ENCODE assay signal across 10 mouse cellular contexts in the genomic region with DNA sequence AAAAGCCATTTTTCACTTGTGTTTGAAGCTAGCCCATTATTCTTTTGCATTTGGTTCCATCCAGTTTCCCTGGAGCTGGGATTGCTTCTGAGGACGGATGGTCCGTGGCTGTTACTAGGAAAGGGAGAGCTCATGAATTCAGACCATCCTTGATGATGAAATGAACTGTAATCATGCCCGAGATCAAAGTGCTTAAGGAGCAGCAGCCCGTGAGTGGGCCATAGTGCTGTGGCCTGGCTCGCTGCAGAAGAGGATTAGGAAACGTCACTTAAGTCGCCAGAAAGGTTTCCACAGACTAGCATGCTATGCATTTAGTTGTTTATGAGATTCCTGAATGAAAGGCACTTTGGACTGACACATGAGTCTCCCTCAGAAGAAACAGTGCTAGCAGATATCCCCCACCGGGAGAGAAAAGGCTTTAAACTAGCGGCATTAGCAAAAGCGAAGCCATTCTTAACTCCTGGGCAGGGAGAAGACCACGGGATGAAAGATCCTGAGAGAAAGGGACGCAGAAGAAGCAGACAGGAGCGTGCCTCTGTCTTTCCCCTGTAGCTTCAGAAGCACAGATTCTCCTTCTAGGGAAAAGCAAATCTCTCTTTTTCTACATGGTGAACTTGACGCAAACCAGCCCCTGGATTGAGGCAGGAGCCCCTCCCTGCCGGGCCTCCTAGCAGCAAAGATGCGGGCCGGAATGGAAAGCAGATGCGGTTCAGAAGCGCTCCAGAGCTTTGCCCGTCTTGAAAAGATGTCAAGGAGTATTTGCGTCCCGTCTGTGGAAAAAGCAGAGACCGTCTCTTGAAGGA.
DNase-seq lines count a peak whose midpoint lies in the region; ATAC-seq and TF ChIP-seq lines count a peak whose summit lies in the region.
"Had no signal": no experiment of that assay in that cellular context is flagged by ENCODE, and none has a peak within 500 bp of the region (broad histone marks: within the 10 kb centered on the region; RNA-seq: fewer than 3 reads in every experiment).

No protein-coding gene starts in this region.

- H3K4me2 ChIP-seq in heart, embryonic 16.5 days (ENCODE audit: low read depth, low read length), result peak overlapping the region; percentile 51
- H3K4me2 ChIP-seq in embryonic facial prominence, embryonic 15.5 days (replicated peaks), result peak overlapping the region; percentile 47
- H3K4me2 ChIP-seq in intestine, postnatal 0 days (replicated peaks; ENCODE audit: low read depth), result peak overlapping the region; percentile 24; the same call in 1 of the 2 replicates
- peak overlapping the region; percentile 1; the same call in 1 of the 2 replicates for H3K4me2 ChIP-seq in neural tube, embryonic 14.5 days (ENCODE audit: low read depth, low read length)

- no peak for TF ChIP-seq EP300 in heart, adult 2 months (IDR thresholded peaks at IDR 0.05; ENCODE audit: insufficient read depth, low read depth, low read length)

- TF ChIP-seq CTCF in heart, adult 2 months (IDR thresholded peaks at IDR 0.05), result no peak
- no peak for TF ChIP-seq CTCF in intestine, postnatal 0 days (IDR thresholded peaks at IDR 0.05; ENCODE audit: low read depth)

- ATAC-seq in heart, embryonic 16.5 days (replicated peaks; ENCODE audit: extremely low read depth, insufficient read depth, low FRiP score), result no peak
- ATAC-seq in embryonic facial prominence, embryonic 15.5 days (ENCODE audit: insufficient number of reproducible peaks, low FRiP score, low TSS enrichment, low read depth), result no peak
- no peak for ATAC-seq in intestine, postnatal 0 days
- no peak for ATAC-seq in neural tube, embryonic 14.5 days (ENCODE audit: low read depth)

- WGBS in heart, embryonic 16.5 days, result 30% methylated on average over 23 of the region's 23 CpGs
- 41% methylated on average over 23 of the region's 23 CpGs for WGBS in heart, adult 2 months
- WGBS in embryonic facial prominence, embryonic 15.5 days, result 11% methylated on average over 23 of the region's 23 CpGs
- 40% methylated on average over 23 of the region's 23 CpGs for WGBS in intestine, postnatal 0 days
- 26% methylated on average over 23 of the region's 23 CpGs for WGBS in neural tube, embryonic 14.5 days

- DNase-seq in heart, adult 2 months, result no peak
- no peak for DNase-seq in gastrocnemius, postnatal 36 days
- no peak for DNase-seq in left cerebral cortex, postnatal 4 days
- no peak for DNase-seq in frontal cortex, postnatal 14 days (ENCODE audit: low spot score in 2 of 2)
- DNase-seq: adrenal gland, adult 2 months; layer of hippocampus, adult 9-11 months had no signal

- H3K79me2 ChIP-seq in heart, adult 2 months (replicated peaks; ENCODE audit: control insufficient read depth, insufficient read depth, low read length), result no peaks in the 10 kb centered on the region

- H3K9ac ChIP-seq in heart, embryonic 16.5 days (ENCODE audit: low read length), result 0 out of 2 replicates have a peak overlapping the region, but pooled peaks have one; percentile 12
- H3K9ac ChIP-seq in heart, adult 2 months (ENCODE audit: low read depth, low read length), result no peak overlapping the region
- H3K9ac ChIP-seq in embryonic facial prominence, embryonic 15.5 days, result peak overlapping the region; percentile 9; the same call in 1 of the 2 replicates
- no peak overlapping the region for H3K9ac ChIP-seq in intestine, postnatal 0 days (ENCODE audit: low read depth, low read length)
- H3K9ac ChIP-seq in neural tube, embryonic 14.5 days (replicated peaks; ENCODE audit: low read depth, low read length), result no peak overlapping the region

- H3K9me3 ChIP-seq in heart, embryonic 16.5 days (replicated peaks; ENCODE audit: control insufficient read depth, low read length), result no peaks in the 10 kb centered on the region
- no peaks in the 10 kb centered on the region for H3K9me3 ChIP-seq in embryonic facial prominence, embryonic 15.5 days (replicated peaks)
- no peaks in the 10 kb centered on the region for H3K9me3 ChIP-seq in intestine, postnatal 0 days (ENCODE audit: control insufficient read depth)
- no peaks in the 10 kb centered on the region for H3K9me3 ChIP-seq in neural tube, embryonic 14.5 days (ENCODE audit: control insufficient read depth, low read length)

- TF ChIP-seq POLR2A in heart, adult 2 months (IDR thresholded peaks at IDR 0.05; ENCODE audit: insufficient read depth, low read depth, low read length), result no peak

- 0 out of 2 replicates have a peak, but pooled peaks cover 2% of the 10 kb centered on the region for H3K4me1 ChIP-seq in heart, embryonic 16.5 days (ENCODE audit: control insufficient read depth, insufficient read depth, low read length)
- no peaks in the 10 kb centered on the region for H3K4me1 ChIP-seq in heart, adult 2 months (ENCODE audit: control insufficient read depth, insufficient read depth, low read length)
- peaks cover 22% of the 10 kb centered on the region for H3K4me1 ChIP-seq in embryonic facial prominence, embryonic 15.5 days
- H3K4me1 ChIP-seq in intestine, postnatal 0 days (replicated peaks; ENCODE audit: control insufficient read depth, insufficient read depth, low read length), result no peaks in the 10 kb centered on the region
- no peaks in the 10 kb centered on the region for H3K4me1 ChIP-seq in neural tube, embryonic 14.5 days (ENCODE audit: control insufficient read depth, insufficient read depth, low read length)

- peak overlapping the region; percentile 29 for H3K4me3 ChIP-seq in heart, embryonic 16.5 days (ENCODE audit: low read length)
- no peak overlapping the region for H3K4me3 ChIP-seq in heart, adult 2 months
- peak overlapping the region; percentile 20 for H3K4me3 ChIP-seq in embryonic facial prominence, embryonic 15.5 days (replicated peaks)
- H3K4me3 ChIP-seq in intestine, postnatal 0 days (ENCODE audit: low read depth, low read length), result no peak overlapping the region
- no peak overlapping the region for H3K4me3 ChIP-seq in neural tube, embryonic 14.5 days (ENCODE audit: low read depth, low read length)

- H3K36me3 ChIP-seq in heart, embryonic 16.5 days (ENCODE audit: control insufficient read depth, insufficient read depth), result no peaks in the 10 kb centered on the region
- no peaks in the 10 kb centered on the region for H3K36me3 ChIP-seq in heart, adult 2 months (ENCODE audit: control insufficient read depth, insufficient read depth, low read length)
- no peaks in the 10 kb centered on the region for H3K36me3 ChIP-seq in embryonic facial prominence, embryonic 15.5 days
- no peaks in the 10 kb centered on the region for H3K36me3 ChIP-seq in intestine, postnatal 0 days (ENCODE audit: control insufficient read depth, insufficient read depth)
- no peaks in the 10 kb centered on the region for H3K36me3 ChIP-seq in neural tube, embryonic 14.5 days (ENCODE audit: control insufficient read depth, insufficient read depth, low read length)

- intact Hi-C loops in heart, adult 2 months (cut with DNase I), result no loop called here
- intact Hi-C loops in gastrocnemius, postnatal 36 days (cut with DNase I), result no loop called here
- intact Hi-C loops in left cerebral cortex, postnatal 4 days (cut with DNase I), result no loop called here

- H3K27ac ChIP-seq in heart, embryonic 16.5 days (ENCODE audit: low read length), result no peak overlapping the region
- no peak overlapping the region for H3K27ac ChIP-seq in heart, adult 2 months
- H3K27ac ChIP-seq in embryonic facial prominence, embryonic 15.5 days (replicated peaks), result 0 out of 2 replicates have a peak overlapping the region, but pooled peaks have one; percentile 34
- H3K27ac ChIP-seq in intestine, postnatal 0 days (ENCODE audit: low read depth, low read length), result no peak overlapping the region
- H3K27ac ChIP-seq in neural tube, embryonic 14.5 days (ENCODE audit: low read depth, low read length), result no peak overlapping the region

- no peaks in the 10 kb centered on the region for H3K27me3 ChIP-seq in heart, embryonic 16.5 days (ENCODE audit: control insufficient read depth, insufficient read depth, low read length)
- peaks cover 2% of the 10 kb centered on the region; the same call in 1 of the 2 replicates for H3K27me3 ChIP-seq in heart, adult 2 months (ENCODE audit: control insufficient read depth, insufficient read depth, low read length)
- H3K27me3 ChIP-seq in embryonic facial prominence, embryonic 15.5 days, result no peaks in the 10 kb centered on the region
- no peaks in the 10 kb centered on the region for H3K27me3 ChIP-seq in intestine, postnatal 0 days (replicated peaks; ENCODE audit: control insufficient read depth, insufficient read depth, low read length)
- H3K27me3 ChIP-seq in neural tube, embryonic 14.5 days (ENCODE audit: control insufficient read depth, insufficient read depth, low read length), result 0 out of 2 replicates have a peak, but pooled peaks cover 2% of the 10 kb centered on the region

Comparison
In these comparisons a context has a peak if more than half of its experiments do, and no peak if none do; other contexts are left out.
1. H3K4me3 ChIP-seq: peak in heart, embryonic 16.5 days (single experiment) and embryonic facial prominence, embryonic 15.5 days (single experiment); none in heart, adult 2 months (single experiment), intestine, postnatal 0 days (single experiment) and neural tube, embryonic 14.5 days (single experiment).
2. H3K9ac ChIP-seq: peak in heart, embryonic 16.5 days (single experiment) and embryonic facial prominence, embryonic 15.5 days (single experiment); none in heart, adult 2 months (single experiment), intestine, postnatal 0 days (single experiment) and neural tube, embryonic 14.5 days (single experiment).
3. H3K4me2 ChIP-seq: peak in every context shown above with its lines; median percentile 51 in heart, embryonic 16.5 days; 47 in embryonic facial prominence, embryonic 15.5 days; 24 in intestine, postnatal 0 days; 1 in neural tube, embryonic 14.5 days.